Mouse (Mus musculus): ENCODE results near the gene P3h2. TPM values are rescaled to one million over a fixed set of nuclear protein-coding genes. Genes with fewer than 3 reads are reported as not detected.

P3h2 gene
- total RNA-seq, 1 experiment from 2014 or later: 6.2 TPM

DNA sequence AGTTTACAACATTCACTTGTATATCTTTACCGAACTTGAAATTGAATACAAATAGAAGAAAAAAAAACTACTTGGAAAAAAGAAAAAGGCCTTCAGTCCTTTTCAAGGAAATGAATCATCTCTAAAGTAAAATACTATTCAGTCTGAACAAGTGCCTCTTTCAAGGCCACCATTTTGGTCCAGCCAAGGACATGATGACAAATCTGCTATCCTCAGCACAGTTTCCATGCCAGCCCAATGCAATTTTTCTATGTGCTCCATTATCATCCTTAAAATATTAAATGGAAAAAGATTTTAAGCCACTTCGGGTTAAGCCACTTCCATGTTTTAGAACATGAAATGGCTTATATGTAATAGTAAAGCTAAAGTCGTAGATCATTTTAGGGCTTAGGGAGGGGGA is 35.2 kb downstream of the P3h2 start:
- DNase-seq: peak; percentile 31

DNA sequence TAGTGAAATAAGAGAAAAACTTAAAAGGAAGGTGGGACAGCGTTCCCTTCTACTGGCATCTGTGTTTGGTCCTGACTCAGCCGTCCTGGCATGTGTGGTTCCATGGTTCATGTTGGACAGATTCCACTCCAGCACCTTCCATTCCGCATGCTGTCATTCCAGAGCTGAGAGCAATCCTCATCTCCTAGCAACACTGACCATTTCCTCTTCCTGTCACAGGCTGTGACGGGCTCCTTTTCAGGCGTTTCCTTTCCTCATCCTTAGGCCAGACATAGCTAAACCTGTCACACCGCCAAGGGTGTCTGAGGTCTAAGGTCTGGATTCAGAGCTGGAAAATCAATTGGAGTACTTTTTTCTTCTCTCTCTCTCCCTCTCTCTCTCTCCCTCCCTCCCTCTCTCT is 40.5 kb downstream of the P3h2 start:
- peak; percentile 10 for DNase-seq

DNA sequence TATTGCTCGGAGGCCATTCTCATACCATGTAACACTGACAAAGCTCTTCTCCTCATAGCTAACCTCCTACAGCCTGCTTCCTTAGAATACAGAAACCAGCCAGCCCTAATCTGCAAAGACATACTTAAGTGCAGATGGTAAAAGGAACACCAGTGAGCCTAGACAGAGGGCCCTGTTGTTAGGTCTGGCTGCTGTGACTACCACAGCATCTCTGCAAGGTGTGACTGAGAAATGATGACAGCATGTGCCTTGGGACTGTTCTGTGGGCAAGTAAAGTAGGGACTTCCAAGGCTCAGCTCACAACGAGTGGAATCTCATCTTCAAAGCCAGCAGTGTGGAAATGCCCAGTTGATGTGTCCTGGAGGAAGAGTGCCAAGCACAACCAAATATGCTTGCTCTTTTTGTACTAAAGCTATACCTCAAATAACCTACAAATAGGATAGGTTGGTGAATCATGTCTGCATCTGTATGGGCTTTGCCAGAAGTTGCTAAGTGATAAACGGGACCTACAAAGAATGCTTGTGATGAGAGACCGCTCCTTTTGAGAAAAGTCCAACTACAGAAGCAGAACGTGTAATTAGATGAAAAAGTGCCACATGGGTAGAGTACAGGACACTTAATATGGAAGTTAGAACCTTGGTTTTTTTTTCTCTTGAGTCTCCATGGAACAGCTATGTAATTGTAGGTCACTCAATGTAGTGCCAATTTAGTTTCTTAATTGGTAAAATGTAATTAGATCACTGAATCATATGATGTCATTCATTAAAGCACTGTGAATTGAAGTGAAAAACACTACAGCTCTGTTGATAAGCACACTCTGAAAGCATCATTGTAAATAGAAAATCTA is 45.1 kb downstream of the P3h2 start:
- DNase-seq: no peak

DNA sequence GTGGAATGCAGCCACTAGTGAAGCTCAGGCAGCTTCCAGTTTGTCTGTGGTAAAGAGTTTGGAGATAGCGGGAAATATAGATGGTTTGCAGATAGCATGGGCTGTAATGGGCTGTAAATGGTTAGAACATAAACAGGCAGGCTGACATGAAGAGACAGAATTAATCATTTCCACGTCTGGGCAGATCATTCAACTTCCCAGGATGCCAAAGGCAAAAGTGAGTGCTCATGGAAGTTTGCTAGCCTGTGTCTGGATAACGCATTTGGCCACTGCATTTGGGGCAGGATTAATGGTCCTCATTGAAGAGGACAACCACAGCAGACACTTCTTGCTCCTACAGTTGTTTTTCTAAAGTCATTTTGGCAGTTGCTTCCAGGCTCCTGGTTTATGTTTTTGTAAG is 52.0 kb downstream of the P3h2 start:
- no peak for DNase-seq

DNA sequence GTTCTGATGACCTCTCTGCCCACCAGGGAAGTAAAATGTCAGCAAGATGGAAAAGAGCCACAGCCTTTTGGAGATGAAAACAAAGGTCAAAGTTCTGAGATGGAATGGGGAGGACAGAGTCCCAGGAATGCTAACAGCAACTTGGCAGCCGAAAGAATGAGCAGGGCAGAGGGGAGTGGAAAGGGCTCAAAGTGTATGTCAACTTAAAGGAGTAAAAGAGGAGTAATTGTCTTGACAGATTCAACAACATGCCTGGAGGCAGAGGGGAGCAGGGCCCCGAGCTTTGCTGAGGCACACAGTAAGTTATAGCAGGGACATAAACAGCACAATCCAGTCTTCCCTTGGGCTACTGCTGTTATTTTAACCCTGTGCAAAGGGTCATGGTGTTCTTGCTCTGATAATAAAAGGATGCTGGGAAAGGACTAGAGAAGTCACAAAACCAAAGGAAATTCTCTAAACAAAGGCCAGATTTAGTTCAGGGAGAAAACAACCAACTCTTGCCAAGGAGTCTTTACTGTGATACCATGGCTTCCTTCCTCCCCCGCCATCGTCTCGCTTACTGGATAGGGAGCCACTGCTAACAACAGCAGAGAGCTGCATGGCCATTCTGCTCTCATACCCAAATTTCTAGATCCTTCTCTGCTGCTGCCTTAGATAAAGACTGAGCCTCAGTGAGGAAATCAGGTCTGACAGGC is 56.0 kb downstream of the P3h2 start:
- DNase-seq: peak; percentile 22

DNA sequence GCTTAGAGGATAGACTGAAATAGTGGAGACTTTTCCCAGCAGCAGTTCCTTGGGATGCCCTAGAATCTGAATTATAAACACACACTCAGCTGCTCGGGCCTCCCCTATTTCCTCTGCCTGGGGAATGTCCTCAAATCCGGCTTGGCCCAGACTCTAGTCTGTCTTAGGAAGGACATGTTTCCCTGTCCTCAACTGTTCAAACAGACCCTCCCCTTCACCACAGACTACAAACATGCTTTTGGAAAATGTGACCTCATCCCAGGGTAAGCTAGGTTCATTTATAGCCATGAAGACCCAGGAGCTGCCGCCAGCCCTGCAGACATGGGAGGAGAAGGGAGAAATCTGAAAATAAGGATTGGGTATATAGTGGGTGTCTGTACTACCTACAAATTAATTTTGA is 57.7 kb downstream of the P3h2 start:
- DNase-seq: no peak

DNA sequence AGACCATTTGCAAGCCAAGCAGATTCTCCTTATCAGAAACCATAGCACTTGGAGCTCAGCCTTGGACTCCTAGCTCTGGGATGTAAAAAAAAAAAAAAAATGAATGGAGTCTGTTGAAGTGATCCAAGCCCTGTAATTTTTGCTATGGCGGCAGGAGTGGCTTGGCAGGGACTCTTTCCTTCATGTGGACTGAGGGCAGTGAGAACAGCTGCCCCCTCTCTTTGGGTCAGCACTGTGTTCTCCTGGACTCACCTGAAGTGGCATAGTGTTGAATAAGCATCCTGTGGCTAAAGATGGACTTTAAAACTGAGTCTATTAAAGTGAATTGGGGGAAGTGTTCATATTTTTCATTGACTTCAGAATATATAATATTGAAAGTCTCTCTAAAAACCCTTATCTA is 58.2 kb downstream of the P3h2 start:
- no peak for DNase-seq

DNA sequence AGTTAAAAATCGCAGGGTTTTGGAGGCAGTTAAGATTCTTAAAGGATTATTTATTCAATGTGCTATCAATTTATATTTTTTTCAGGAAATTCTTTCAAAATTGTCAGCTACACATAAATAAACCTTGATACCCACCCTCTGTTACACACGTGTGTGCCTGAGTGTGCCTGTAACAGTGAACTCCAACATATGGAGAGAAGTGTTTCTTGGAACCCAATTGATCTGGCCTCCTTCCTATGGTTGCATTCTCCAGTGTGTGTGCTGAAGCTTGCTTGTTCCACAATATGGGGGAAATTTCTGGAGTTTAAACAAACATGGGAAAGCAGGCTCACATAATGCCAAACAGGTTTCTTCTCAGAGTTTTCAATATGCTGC is 63.7 kb downstream of the P3h2 start:
- DNase-seq: no peak

DNA sequence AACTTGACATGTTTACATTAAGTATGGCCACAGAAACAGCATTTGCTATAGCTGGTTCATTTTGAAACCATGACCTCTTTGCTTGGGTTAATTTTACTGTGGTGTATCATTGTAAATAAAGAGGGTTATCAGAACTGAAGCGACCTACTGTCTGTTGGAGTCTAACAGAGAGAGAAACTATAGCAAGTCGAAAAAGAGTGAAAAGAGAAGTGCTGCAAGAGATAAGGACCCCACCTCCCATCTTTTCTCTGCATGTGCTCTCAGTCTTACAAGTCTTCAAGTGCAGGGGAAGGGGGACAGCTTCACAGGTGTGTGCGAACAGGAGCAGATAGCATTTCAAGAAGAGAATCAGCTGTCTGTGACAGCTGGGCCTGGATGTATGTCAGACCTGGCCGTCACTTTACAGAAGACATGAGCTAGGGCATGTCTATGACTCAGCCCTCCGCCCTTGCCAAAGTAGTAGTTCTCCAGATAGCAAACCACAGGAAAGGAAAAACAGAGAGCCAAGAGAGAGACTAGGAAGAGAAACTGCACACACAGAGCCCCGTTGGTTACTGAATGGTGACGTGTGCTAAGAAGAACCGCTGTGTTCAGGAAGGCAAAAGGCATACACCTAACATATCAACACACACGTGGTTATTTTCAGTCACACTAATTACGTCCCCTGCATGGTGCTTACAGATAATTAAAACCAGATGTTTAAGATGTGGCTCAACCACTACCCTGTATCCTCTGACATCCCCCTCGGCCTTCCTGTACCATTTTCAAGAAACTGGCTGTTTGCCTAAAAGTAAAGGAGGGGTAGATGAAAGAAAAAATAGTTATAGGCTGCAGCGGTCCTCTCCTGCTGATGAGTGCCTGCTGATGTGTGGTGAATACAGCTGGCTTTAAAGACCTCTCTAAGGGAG is 64.3 kb downstream of the P3h2 start:
- peak; percentile 21 for DNase-seq

DNA sequence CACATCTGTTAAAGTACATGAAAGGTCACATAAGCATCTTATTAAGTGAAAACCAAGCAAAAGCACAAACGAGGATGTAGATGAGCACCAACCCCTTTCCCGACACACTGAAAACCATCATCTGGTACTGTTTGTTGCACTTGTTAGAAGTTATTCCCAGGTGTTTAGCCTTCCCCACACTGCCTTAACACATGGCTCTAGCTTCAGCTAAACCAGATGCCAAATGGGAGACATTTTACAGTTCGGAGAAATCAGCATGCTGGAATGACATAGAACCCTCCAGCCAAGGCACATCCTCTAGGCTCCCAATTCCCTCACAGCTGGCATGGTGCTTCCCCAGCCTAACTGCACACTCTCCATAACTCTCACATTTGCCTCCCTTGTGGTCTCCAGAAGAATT is 66.3 kb downstream of the P3h2 start:
- no peak for DNase-seq

DNA sequence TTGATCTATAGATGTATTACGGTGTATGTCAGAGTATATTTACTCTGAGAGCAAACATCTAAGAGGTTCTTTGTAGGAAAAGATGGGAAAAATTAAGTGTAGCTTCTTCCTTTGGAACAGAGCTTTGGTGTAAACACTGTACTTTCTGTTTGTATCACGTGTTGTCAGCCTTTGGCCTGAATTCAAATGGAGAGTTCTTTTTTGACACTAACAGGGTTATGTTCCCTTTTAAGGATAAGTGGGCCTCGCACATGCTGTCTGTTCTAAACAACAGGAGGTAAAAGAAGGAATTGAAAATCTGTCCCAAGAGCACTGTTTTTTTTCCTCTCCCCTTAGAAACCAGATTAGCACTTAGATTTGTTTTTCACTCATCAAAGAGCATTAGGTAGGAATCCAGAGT is 70.1 kb downstream of the P3h2 start:
- no peak for DNase-seq

DNA sequence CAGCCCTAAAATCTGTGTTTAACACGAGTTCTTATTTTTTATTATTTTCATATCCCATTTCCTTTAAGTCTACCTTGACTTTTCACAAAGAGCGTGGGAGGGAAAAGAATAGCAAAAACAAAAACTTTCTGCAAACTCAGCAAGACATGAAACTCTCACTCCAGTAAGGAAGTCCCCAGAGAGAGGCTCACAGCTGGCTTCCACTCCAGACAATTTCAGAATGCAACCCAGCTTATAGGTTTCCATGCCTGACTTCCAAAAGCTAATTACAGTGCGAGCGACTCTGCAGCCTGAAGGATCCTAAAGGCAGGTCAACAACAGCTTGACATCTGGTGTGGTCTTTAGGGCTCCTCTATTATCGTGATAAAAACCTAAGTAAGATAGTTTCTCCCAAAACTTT is 70.5 kb downstream of the P3h2 start:
- DNase-seq: no peak

DNA sequence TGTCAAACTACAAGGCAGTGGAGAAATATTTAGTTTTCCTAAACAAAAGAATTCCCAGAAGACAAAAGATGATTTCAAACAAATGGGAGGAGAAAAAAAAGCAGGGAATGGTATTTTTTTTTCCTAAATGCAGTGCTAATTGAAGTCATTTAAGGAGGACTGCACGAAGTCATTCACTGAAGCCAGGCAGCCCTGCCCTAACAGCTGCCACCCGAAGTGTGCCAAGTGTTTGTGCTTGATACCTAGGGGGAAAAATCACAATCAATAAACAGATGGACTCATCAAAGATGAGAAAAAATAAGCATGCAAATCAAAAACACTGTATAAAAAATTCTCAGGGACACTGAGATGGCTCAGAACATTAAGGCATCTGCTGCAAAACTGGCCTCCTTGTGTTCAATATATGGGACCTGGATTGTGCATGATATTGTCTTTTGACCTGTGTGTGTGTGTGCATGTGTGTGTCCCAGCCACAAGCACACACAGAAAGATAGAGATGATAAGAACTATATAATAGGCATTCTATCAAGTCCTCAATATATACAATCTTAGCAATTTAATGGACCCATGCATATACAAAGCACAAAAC is 76.1 kb downstream of the P3h2 start:
- no peak for DNase-seq

DNA sequence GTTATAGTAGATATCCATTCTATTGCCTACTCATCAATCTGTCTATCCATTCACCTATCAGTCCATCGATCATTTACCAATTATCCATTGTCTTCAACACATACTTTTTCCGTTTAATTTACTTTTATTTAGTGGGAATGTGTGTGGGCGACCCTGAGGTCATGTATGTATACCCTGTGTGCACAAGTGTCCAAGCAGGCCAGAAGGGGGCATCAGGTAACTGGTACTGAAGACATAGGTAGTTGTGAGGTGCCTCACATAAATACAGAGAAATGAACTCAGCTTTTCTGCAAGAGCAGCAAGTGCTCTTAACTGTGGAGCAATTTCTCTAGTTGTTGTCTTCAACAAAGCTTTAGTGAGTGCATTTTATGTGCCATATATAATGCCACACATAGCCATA is 79.2 kb downstream of the P3h2 start:
- DNase-seq: no peak

DNA sequence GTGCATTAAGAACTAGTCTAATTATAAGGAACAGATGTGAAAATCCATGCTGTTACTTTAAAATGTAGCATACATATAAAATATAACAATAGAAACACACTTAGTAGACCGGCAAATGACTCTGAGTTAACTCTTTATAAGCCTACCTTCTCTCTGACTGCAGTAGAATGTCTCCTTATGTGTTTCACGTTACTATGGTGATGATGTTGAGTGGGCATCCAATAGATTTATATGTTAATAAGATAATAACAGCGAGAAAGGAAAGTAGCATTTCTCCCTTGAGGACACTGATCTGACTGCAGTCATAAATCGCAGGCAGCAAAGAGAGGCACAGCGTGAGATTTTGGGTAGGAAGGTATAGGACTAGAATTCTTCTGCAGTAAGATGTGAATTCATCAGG is 81.0 kb downstream of the P3h2 start:
- no peak for DNase-seq

DNA sequence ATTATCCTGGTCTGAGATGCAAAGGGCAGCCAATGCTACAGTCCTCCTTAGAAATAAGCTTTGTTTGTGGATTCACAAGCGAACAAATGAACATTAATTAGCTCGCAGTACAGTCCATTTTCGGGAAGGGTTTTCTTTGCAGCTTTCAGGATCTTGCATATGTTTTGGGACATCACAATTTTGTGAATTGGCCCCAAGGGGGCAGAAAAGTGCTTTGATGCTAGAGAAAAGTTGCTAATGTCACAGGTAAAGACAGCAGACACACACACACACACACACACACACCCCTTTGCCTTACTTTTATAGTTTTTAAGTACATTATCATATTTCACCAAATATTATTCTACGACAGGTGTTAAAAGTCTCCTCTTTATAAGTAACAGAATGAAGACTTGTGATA is 82.2 kb downstream of the P3h2 start:
- peak; percentile 20 for DNase-seq

DNA sequence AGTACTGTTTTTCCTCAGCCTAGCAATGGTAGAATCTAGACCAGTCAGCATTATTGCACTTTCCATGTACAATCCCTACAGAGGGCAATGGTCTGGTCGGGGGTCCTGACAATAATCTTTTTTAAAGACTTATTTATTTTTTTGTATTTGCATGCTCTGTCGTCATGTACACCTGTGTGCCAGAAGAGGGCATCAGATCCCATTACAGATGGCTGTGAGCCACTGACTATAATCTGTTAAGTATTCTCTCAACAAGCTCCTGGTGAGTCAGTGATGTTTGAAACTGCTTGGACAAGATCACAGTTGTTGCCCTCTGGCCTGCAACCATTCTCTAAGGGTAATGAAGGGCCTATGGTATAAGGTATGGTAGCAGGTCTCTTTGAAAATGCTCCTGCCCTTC is 83.8 kb downstream of the P3h2 start:
- DNase-seq: no peak

DNA sequence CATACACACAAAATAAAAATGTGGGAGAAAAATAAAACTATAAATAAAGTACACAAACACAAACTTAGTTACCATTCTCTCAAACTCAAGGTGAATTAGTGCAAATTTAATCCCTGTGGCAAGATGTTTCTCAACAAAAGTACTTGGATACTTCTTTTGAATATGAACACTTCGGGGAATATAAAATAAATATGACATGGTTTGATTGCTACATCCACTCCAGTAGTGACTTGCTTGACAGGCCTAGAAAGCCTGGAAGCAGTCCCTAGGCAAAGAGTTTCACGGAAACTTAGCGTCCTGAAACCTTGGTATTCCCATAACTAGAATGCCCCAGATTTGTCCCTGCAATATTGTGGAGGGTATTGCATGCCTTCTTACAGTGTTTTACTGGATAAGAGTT is 99.8 kb downstream of the P3h2 start:
- DNase-seq: no peak

DNA sequence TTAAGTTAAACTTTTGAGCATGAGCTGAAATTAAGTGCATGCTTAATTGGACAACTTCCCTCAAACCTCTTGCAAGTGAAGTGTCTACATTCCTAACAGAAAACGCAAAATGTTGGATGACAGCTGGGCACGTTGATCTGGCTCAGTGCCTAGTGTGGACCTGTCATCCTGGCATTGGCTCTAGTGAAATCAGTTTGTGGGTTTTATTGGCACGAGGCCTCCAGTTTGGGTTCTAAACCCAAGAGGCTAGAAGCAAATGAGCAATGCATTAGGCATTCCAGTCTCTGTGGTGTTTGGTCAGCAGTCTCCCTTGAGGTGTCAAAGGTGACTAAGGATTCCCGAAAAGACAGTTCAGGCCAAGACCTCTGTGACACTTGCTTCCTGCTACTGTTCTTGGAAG is 102.3 kb downstream of the P3h2 start:
- peak; percentile 17 for DNase-seq

DNA sequence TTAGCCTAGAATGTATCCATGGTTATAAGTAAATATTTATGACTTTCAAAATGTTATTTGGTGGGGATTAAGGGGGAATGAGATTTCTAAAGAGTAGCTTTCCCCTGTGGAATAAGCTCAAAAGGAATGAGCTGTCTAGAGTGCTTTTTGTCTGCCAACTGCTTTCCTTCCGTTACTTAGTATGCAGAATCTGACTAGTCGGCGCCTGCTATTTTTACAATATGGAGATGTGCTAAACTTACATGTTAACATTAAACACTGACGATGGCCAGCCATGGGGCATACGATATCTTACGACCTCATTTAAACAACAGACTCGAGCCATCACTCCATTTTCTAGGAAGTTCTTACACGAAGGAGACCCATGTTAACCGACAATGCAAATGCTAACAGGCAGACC is 102.7 kb downstream of the P3h2 start:
- DNase-seq: no peak

DNA sequence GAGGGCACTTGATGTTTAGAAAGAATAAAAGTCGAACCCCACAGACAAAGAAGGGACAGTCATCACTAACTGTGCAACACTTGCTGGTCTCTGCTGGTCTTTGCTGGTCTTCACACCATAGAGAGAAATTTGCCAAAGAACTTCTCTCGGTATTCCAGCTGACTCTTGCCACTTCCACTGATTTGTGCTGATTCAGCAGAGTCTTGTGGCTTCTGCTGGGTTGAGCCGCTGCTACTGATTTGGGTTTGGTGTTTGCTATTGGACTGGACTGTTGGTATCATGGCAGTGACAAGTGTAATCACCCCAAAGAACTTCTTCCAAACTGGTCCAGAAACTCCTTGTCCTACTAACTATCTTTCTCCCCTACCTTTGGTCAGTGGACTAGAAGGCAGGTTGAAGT is 111.0 kb downstream of the P3h2 start:
- no peak for DNase-seq

DNA sequence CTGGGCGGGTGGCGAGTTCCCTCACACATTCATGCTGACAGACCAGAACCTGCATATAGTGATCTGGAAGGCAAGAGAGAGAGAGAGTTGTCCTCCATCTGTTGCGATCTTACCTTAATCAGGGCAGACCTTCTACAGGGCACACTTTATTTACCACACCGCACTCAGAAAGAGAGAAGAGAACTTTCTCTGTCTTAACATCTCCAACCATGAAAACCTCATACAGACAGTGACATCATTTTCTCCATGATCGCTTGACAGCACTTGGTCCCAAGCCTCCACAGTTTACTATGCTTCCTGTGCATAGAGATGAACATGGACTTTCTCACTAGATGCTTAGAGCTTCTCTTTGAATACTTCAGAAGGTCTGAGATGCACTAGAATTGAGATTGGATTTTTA is 118.4 kb downstream of the P3h2 start:
- no peak for DNase-seq

DNA sequence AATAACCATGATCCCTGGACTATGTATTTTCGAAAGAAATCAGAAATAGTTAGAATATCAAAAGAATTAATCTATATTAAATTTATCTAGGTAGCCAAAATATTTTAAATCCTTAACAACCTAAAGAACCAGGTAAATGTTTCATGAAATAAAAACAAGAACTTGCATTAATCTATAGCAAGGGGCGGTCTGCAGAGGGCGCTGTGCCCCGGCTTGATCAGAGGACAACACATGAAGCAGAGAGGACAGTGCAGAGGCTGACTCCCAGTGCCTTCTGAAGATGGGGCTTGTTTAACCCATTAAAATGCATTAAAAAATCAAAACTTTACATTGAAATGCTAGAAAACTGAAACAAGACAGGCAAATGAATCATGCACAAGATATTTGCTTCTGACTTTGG is 121.9 kb downstream of the P3h2 start:
- DNase-seq: peak; percentile 47

Data from adrenal gland, postnatal 14 days (tissue).